Mouse (Mus musculus): ENCODE measurements around the gene Cd59b.

- TF ChIP-seq CTCF (IDR thresholded peaks at IDR 0.05; ENCODE audit: borderline replicate concordance, control insufficient read depth, extremely low read depth, insufficient read depth, low read length, poor library complexity): no peak
- no peak for TF ChIP-seq POLR2A (IDR thresholded peaks at IDR 0.05; ENCODE audit: control insufficient read depth, extremely low read depth, insufficient read depth, low read length, poor library complexity)
Observed at GRCm38 (mm10) chr2:104060996-104061395, 8.7 kb upstream of the Cd59b start.
